Mouse (Mus musculus): ENCODE results near the gene Ptpn4.

- TF ChIP-seq TAL1 (IDR thresholded peaks at IDR 0.05; ENCODE audit: low read length) (no peak), GATA1 (IDR thresholded peaks at IDR 0.05; ENCODE audit: low read length) (no peak)
Observed at GRCm38 (mm10) chr1:119838241-119838640, 828 bp upstream of the Ptpn4 start.

Data from erythroblast, embryonic 14.5 days (primary cell).